Mouse (Mus musculus) MEL (cell line): Measurements from ENCODE around the gene Rnf130. TPM values are rescaled to one million over a fixed set of nuclear protein-coding genes. Genes with fewer than 3 reads are reported as not detected.

Experiments used
- DNase-seq: peaks from one replicate; pipeline ENCODE4 v3.0.0; 2011; ENCODE audit warnings: low read depth, low spot score
- H3K27ac ChIP-seq: 2 replicates; pipeline ENCODE4 v1.5.1; 2012; ENCODE audit warnings: low read depth, mild to moderate bottlenecking, control low read depth, low read length, moderate library complexity; ENCODE audit not compliant: control insufficient read depth
- H3K27me3 ChIP-seq, 2 experiments: fragments of 150-350 bp in 1 of 2; sonication (generic) in 1 of 2; 2 replicates each; pipeline ENCODE4 v1.6.1; 2012; ENCODE audit warnings: low read length in 2 of 2, mild to moderate bottlenecking in 2 of 2, improper control_type of control experiment in 1 of 2, moderate library complexity in 1 of 2; ENCODE audit not compliant: insufficient read depth in 2 of 2, control insufficient read depth in 1 of 2
- H3K36me3 ChIP-seq, 2 experiments: 2 replicates each; pipeline ENCODE4 v1.6.1; 2012 to 2014; ENCODE audit warnings: low read length in 2 of 2, improper control_type of control experiment in 1 of 2, inconsistent platforms in 1 of 2, mild to moderate bottlenecking in 1 of 2; ENCODE audit not compliant: insufficient read depth in 2 of 2, control insufficient read depth in 1 of 2
- H3K4me1 ChIP-seq, 2 experiments: fragments of 150-350 bp in 1 of 2; sonication (generic) in 1 of 2; 2 replicates each; pipeline ENCODE4 v1.6.1; 2012; ENCODE audit warnings: low read length in 2 of 2, improper control_type of control experiment in 1 of 2, mild to moderate bottlenecking in 1 of 2; ENCODE audit not compliant: insufficient read depth in 2 of 2, control insufficient read depth in 1 of 2
- H3K4me3 ChIP-seq, 2 experiments: fragments of 150-350 bp in 1 of 2; sonication (generic) in 1 of 2; 2 replicates each; pipeline ENCODE4 v1.5.1; 2012; ENCODE audit warnings: low read depth in 2 of 2, low read length in 2 of 2, mild to moderate bottlenecking in 2 of 2, moderate library complexity in 2 of 2, control low read depth in 1 of 2, improper control_type of control experiment in 1 of 2; ENCODE audit not compliant: control insufficient read depth in 1 of 2, insufficient read depth in 1 of 2
- H3K79me2 ChIP-seq: 2 replicates; pipeline ENCODE4 v1.6.1; 2012; ENCODE audit warnings: mild to moderate bottlenecking, low read length, moderate library complexity; ENCODE audit not compliant: control insufficient read depth, poor library complexity, insufficient read depth
- H3K9ac ChIP-seq: 2 replicates; pipeline ENCODE4 v1.6.1; 2012; ENCODE audit warnings: low read depth, mild to moderate bottlenecking, control low read depth, low read length, moderate library complexity; ENCODE audit not compliant: control insufficient read depth, poor library complexity, severe bottlenecking
- H3K9me3 ChIP-seq: fragments of 150-350 bp; sonication (generic); replicated peaks from 2 replicates; pipeline ENCODE4 v1.6.1; 2012; ENCODE audit warnings: mild to moderate bottlenecking, low read length, improper control_type of control experiment, moderate library complexity; ENCODE audit not compliant: insufficient read depth
- CHD1 ChIP-seq: IDR thresholded peaks from 2 replicates; pipeline ENCODE4 v1.6.1; 2012; ENCODE audit warnings: low read depth, mild to moderate bottlenecking, inconsistent platforms, low read length, improper control_type of control experiment
- CHD2 ChIP-seq: IDR thresholded peaks from 2 replicates; pipeline ENCODE4 v1.6.1; 2011; ENCODE audit warnings: low read length, improper control_type of control experiment
- CTCF ChIP-seq, 3 experiments: IDR thresholded peaks in 2 of 3; conservative IDR thresholded peaks in 1 of 3; 2 replicates each; pipeline ENCODE4 v1.5.1; 2011 to 2012; ENCODE audit warnings: low read length in 3 of 3, low read depth in 2 of 3, mild to moderate bottlenecking in 2 of 3, improper control_type of control experiment in 1 of 3, inconsistent platforms in 1 of 3, mixed read lengths in 1 of 3, moderate library complexity in 1 of 3; ENCODE audit not compliant: control insufficient read depth in 1 of 3, insufficient read depth in 1 of 3, poor library complexity in 1 of 3, severe bottlenecking in 1 of 3
- EP300 ChIP-seq, 2 experiments: IDR thresholded peaks; 2 replicates each; pipeline ENCODE4 v1.6.1; 2011; ENCODE audit warnings: improper control_type of control experiment in 2 of 2, low read length in 2 of 2, low read depth in 1 of 2, mild to moderate bottlenecking in 1 of 2
- HCFC1 ChIP-seq: IDR thresholded peaks from 2 replicates; pipeline ENCODE4 v1.6.1; 2012; ENCODE audit warnings: low read depth, mild to moderate bottlenecking, inconsistent platforms, low read length, improper control_type of control experiment, moderate library complexity
- KAT2A ChIP-seq: conservative IDR thresholded peaks from 2 replicates; pipeline ENCODE4 v1.6.1; 2012; ENCODE audit warnings: low read depth, low read length, improper control_type of control experiment, inconsistent platforms
- MAFK ChIP-seq: IDR thresholded peaks from 2 replicates; pipeline ENCODE4 v1.6.1; 2011; ENCODE audit warnings: low read depth, mild to moderate bottlenecking, low read length, improper control_type of control experiment, borderline replicate concordance
- MAX ChIP-seq: IDR thresholded peaks from 2 replicates; pipeline ENCODE4 v1.6.1; 2011; ENCODE audit warnings: low read length, improper control_type of control experiment
- MEF2A ChIP-seq: IDR thresholded peaks from 2 replicates; pipeline ENCODE4 v1.6.1; 2014; ENCODE audit warnings: low read depth, mild to moderate bottlenecking, inconsistent platforms, low read length, improper control_type of control experiment; ENCODE audit not compliant: poor library complexity, insufficient replicate concordance, severe bottlenecking; ENCODE audit errors: extremely low read depth
- MXI1 ChIP-seq: IDR thresholded peaks from 2 replicates; pipeline ENCODE4 v1.6.1; 2011; ENCODE audit warnings: mild to moderate bottlenecking, low read depth, low read length, improper control_type of control experiment
- MYC ChIP-seq: IDR thresholded peaks from 2 replicates; pipeline ENCODE4 v1.6.1; 2011; ENCODE audit warnings: low read depth, mild to moderate bottlenecking, low read length, improper control_type of control experiment, moderate library complexity
- NELFE ChIP-seq: IDR thresholded peaks from 2 replicates; pipeline ENCODE4 v1.6.1; 2011; ENCODE audit warnings: low read depth, low read length, improper control_type of control experiment
- NRF1 ChIP-seq: IDR thresholded peaks from 2 replicates; pipeline ENCODE4 v1.6.1; 2014; ENCODE audit warnings: low read depth, mild to moderate bottlenecking, inconsistent platforms, low read length, improper control_type of control experiment, moderate library complexity; ENCODE audit not compliant: poor library complexity, insufficient read depth, severe bottlenecking
- POLR2AphosphoS2 ChIP-seq: IDR thresholded peaks from 2 replicates; pipeline ENCODE4 v1.6.1; 2011; ENCODE audit warnings: low read length, improper control_type of control experiment
- POLR2AphosphoS5 ChIP-seq: IDR thresholded peaks from 2 replicates; pipeline ENCODE4 v1.6.1; 2012; ENCODE audit warnings: low read depth, borderline replicate concordance, mild to moderate bottlenecking, inconsistent platforms, low read length, moderate library complexity, mixed read lengths
- RAD21 ChIP-seq: IDR thresholded peaks from 2 replicates; pipeline ENCODE4 v1.6.1; 2011; ENCODE audit warnings: mild to moderate bottlenecking, low read depth, low read length, improper control_type of control experiment
- SIN3A ChIP-seq: IDR thresholded peaks from 2 replicates; pipeline ENCODE4 v1.6.1; 2012; ENCODE audit warnings: low read length, improper control_type of control experiment, inconsistent platforms
- TCF12 ChIP-seq: IDR thresholded peaks from 2 replicates; pipeline ENCODE4 v1.6.1; 2014; ENCODE audit warnings: low read depth, mild to moderate bottlenecking, inconsistent platforms, low read length, improper control_type of control experiment, moderate library complexity
- UBTF ChIP-seq: IDR thresholded peaks from 2 replicates; pipeline ENCODE4 v1.6.1; 2012; ENCODE audit warnings: low read depth, mild to moderate bottlenecking, inconsistent platforms, low read length, improper control_type of control experiment, moderate library complexity, borderline replicate concordance; ENCODE audit not compliant: insufficient read depth
- USF1 ChIP-seq: IDR thresholded peaks from 2 replicates; pipeline ENCODE4 v1.6.1; 2014; ENCODE audit warnings: low read depth, mild to moderate bottlenecking, inconsistent platforms, low read length, improper control_type of control experiment, moderate library complexity
- ZC3H11A ChIP-seq: IDR thresholded peaks from 2 replicates; pipeline ENCODE4 v1.6.1; 2012; ENCODE audit warnings: low read depth, mild to moderate bottlenecking, inconsistent platforms, low read length, improper control_type of control experiment
- ZKSCAN1 ChIP-seq: IDR thresholded peaks from 2 replicates; pipeline ENCODE4 v1.6.1; 2012; ENCODE audit warnings: low read depth, mild to moderate bottlenecking, inconsistent platforms, low read length, improper control_type of control experiment, moderate library complexity
- ZMIZ1 ChIP-seq: IDR thresholded peaks from 2 replicates; pipeline ENCODE4 v1.6.1; 2012; ENCODE audit warnings: low read depth, mild to moderate bottlenecking, inconsistent platforms, low read length, improper control_type of control experiment, moderate library complexity
- ZNF384 ChIP-seq: IDR thresholded peaks from 2 replicates; pipeline ENCODE4 v1.6.1; 2012; ENCODE audit warnings: low read depth, mild to moderate bottlenecking, inconsistent platforms, low read length, improper control_type of control experiment
- polyA plus RNA-seq, 2 experiments: library from polyadenylated mRNA; stranded (reverse) in 1 of 2; unstranded in 1 of 2; fragments of >175 nt in 1 of 2; fragments of >200 nt in 1 of 2; gene quantifications; 2 replicates each; pipeline versions ENCODE4 v1.2.1 to v1.2.4; 2012; ENCODE audit warnings: low replicate concordance in 2 of 2, low read depth in 1 of 2; ENCODE audit not compliant: insufficient read length in 2 of 2, insufficient read depth in 1 of 2, missing spikeins in 1 of 2
- total RNA-seq: library from RNA; depleted of rRNA; stranded (reverse); fragments of 300-350 nt; gene quantifications from 2 replicates; pipeline ENCODE4 v1.2.3, GENCODE M21; 2012

The Rnf130 gene
- total and polyA plus RNA-seq, 3 experiments = 59.5 to 507 (median 78.2) TPM

GRCm38 (mm10) chr11:49981321-49981963, 43.7 kb upstream of the Rnf130 start (continued):
- TF ChIP-seq RAD21 = no peak
- peak; percentile 85 for TF ChIP-seq SIN3A
- 0 out of 2 replicates have a peak, but pooled peaks have one; percentile 30 for TF ChIP-seq CHD1
- no peak for TF ChIP-seq UBTF
- TF ChIP-seq ZC3H11A = peak; percentile 27; the same call in 1 of the 2 replicates
- peak; percentile 23; the same call in 1 of the 2 replicates for TF ChIP-seq ZMIZ1
- TF ChIP-seq MAFK = 0 out of 2 replicates have a peak, but pooled peaks have one; percentile 11
- no peak for TF ChIP-seq POLR2AphosphoS5
- 0 out of 2 replicates have a peak, but pooled peaks have one; percentile 32 for TF ChIP-seq USF1
- TF ChIP-seq POLR2AphosphoS2 = 0 out of 2 replicates have a peak, but pooled peaks have one; percentile 26
- no peak for TF ChIP-seq MYC
- peak; percentile 71 for TF ChIP-seq CHD2
- TF ChIP-seq CTCF (IDR thresholded peaks at IDR 0.05 in 2 of 3, conservative IDR thresholded peaks at IDR 0.05 in 1 of 3; ENCODE audit: control insufficient read depth in 1 of 3, insufficient read depth in 1 of 3, low read depth in 2 of 3, low read length in 3 of 3, poor library complexity in 1 of 3, severe bottlenecking in 1 of 3) = peak in 1 of 3 experiments; percentile 14; a peak in 1 of 6 replicates
- TF ChIP-seq MEF2A = no peak
- no peak for TF ChIP-seq NELFE
- no peak for TF ChIP-seq NRF1
- 0 out of 2 replicates have a peak, but pooled peaks have one; percentile 43 for TF ChIP-seq HCFC1
- no peak; the same call in 1 of the 2 replicates for TF ChIP-seq MAX
- TF ChIP-seq TCF12 = peak; percentile 98
- peak; percentile 55 for TF ChIP-seq MXI1
- TF ChIP-seq ZKSCAN1 = no peak
- TF ChIP-seq EP300 (IDR thresholded peaks at IDR 0.05; ENCODE audit: low read depth in 1 of 2, low read length in 2 of 2) = peak; percentile 97

GRCm38 (mm10) chr11:49982094-49982493, 43.1 kb upstream of the Rnf130 start:
- H3K9ac ChIP-seq = peak overlapping the region; percentile 40

More at GRCm38 (mm10) chr11:49982094-49982493, 43.1 kb upstream of the Rnf130 start:
- H3K27me3 ChIP-seq = no peaks in the 10 kb centered on the region
- no peaks in the 10 kb centered on the region for H3K9me3 ChIP-seq
- H3K36me3 ChIP-seq = peaks cover 0 to 50% of the 10 kb centered on the region in 2 experiments; a peak in 2 of 4 replicates
- no peak for TF ChIP-seq SIN3A
- peak; percentile 72; the same call in 1 of the 2 replicates for TF ChIP-seq MXI1
- peak; percentile 53 for TF ChIP-seq USF1
- no peak for TF ChIP-seq ZKSCAN1
- no peak for TF ChIP-seq KAT2A
- no peak for TF ChIP-seq ZNF384
- no peak for TF ChIP-seq MEF2A
- TF ChIP-seq MYC = peak; percentile 83; the same call in 1 of the 2 replicates
- no peak for TF ChIP-seq UBTF
- TF ChIP-seq MAX = peak; percentile 90
- peaks cover 30 to 43% of the 10 kb centered on the region in 2 experiments for H3K4me1 ChIP-seq
- H3K27ac ChIP-seq = peak overlapping the region; percentile 97
- H3K79me2 ChIP-seq = no peaks in the 10 kb centered on the region
- no peak for DNase-seq
- peak overlapping the region in 1 of 2 experiments; percentile 16; a peak in 2 of 4 replicates for H3K4me3 ChIP-seq
